Mouse (Mus musculus) hindbrain, embryonic 10.5 days (tissue): ENCODE measurements around the gene Gtse1. TPM values are rescaled to one million over a fixed set of nuclear protein-coding genes. Genes with fewer than 3 reads are reported as not detected.

ENCODE experiments used
- DNase-seq: peaks from one replicate; pipeline ENCODE4 v3.0.0-alpha.2; 2017; ENCODE audit warnings: low spot score
- H3K27ac ChIP-seq: fragments of 300-500 bp; sonication (generic); 2 replicates; pipeline ENCODE4 v1.5.1; 2016; ENCODE audit warnings: mild to moderate bottlenecking, moderate library complexity
- H3K27me3 ChIP-seq: fragments of 300-500 bp; sonication (generic); 2 replicates; pipeline ENCODE4 v1.6.1; 2016; ENCODE audit warnings: mild to moderate bottlenecking; ENCODE audit not compliant: poor library complexity, insufficient read depth, severe bottlenecking
- H3K36me3 ChIP-seq: fragments of 300-500 bp; sonication (generic); 2 replicates; pipeline ENCODE4 v1.6.1; 2016; ENCODE audit warnings: mild to moderate bottlenecking, moderate library complexity
- H3K4me1 ChIP-seq: fragments of 300-500 bp; sonication (generic); replicated peaks from 2 replicates; pipeline ENCODE4 v1.6.1; 2016; ENCODE audit warnings: mild to moderate bottlenecking
- H3K4me3 ChIP-seq: fragments of 300-500 bp; sonication (generic); 2 replicates; pipeline ENCODE4 v1.5.1; 2016; ENCODE audit warnings: mild to moderate bottlenecking, moderate library complexity
- H3K9me3 ChIP-seq: fragments of 300-500 bp; sonication (generic); 2 replicates; pipeline ENCODE4 v1.6.1; 2016; ENCODE audit warnings: mild to moderate bottlenecking, moderate library complexity
- WGBS: fragments of 180-500 bp; shearing (Covaris S2); methylation state at CpG from one replicate; pipeline ENCODE4 v1.1.7; 2016; 5-methylcytosine and 5-hydroxymethylcytosine counted together
- polyA plus RNA-seq: library from polyadenylated mRNA; unstranded; fragments of >200 nt; fragmentation: Nextera tagmentation; extraction: Ambion mirVana; gene quantifications from 2 replicates; pipeline ENCODE4 v1.2.1, GENCODE M21; 2016

Gene Gtse1
- polyA plus RNA-seq, 1 experiment from 2014 or later, result 45.6 TPM

DNA sequence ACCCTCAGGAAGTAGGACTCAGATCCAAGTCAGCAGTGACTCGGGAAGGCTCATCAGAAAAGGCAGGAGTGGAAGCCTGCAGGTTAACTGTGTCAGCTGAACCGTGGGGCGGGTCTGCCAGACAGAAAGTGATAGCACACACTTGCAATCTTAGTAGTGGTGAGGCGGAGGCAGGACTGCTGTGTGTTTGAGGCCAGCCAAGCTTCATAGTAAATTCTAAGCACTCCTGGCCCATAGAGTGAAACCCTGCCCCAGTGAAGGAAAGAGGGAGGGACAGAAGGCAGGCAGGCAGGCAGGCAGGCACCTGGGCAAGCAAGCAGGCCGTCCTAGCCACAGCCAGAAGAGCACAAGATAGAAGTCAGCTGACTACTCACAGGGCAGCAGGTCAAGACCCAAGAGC is 26.1 kb downstream of the Gtse1 start:
- 92% methylated on average over 5 of the region's 5 CpGs for WGBS

DNA sequence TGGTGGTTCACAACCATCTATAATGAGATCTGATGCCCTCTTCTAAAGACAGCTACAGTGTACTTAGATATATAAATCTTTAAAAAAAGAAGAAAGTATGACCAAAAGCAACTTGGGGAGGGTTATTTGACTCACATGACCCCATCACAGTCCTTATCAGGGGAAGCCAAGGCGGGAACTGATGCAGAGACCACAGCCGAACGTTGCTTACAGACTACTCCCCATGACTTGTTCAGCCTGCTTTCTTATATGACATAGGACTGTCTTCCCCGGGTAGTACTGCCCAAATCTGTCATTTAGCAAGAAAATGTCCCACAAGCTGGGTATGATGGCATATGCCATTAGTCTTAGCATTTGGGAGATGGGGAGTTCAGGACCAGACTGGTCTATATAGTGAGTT is 29.7 kb downstream of the Gtse1 start:
- 90% methylated on average over 4 of the region's 4 CpGs for WGBS
- no peak overlapping the region for H3K27ac ChIP-seq
- H3K4me1 ChIP-seq, result 0 out of 2 replicates have a peak, but pooled peaks cover 4% of the 10 kb centered on the region
- peaks cover 81% of the 10 kb centered on the region for H3K36me3 ChIP-seq
- H3K4me3 ChIP-seq, result no peak overlapping the region
- H3K9me3 ChIP-seq, result no peaks in the 10 kb centered on the region
- H3K27me3 ChIP-seq, result no peaks in the 10 kb centered on the region
- DNase-seq, result no peak

More for the DNA sequence above, 26.1 kb downstream of the Gtse1 start:
- DNase-seq, result no peak
- H3K27me3 ChIP-seq, result no peaks in the 10 kb centered on the region
- peaks cover 1% of the 10 kb centered on the region for H3K4me1 ChIP-seq
- H3K9me3 ChIP-seq, result no peaks in the 10 kb centered on the region
- no peak overlapping the region for H3K27ac ChIP-seq
- H3K36me3 ChIP-seq, result peaks cover 66% of the 10 kb centered on the region
- no peak overlapping the region for H3K4me3 ChIP-seq

DNA sequence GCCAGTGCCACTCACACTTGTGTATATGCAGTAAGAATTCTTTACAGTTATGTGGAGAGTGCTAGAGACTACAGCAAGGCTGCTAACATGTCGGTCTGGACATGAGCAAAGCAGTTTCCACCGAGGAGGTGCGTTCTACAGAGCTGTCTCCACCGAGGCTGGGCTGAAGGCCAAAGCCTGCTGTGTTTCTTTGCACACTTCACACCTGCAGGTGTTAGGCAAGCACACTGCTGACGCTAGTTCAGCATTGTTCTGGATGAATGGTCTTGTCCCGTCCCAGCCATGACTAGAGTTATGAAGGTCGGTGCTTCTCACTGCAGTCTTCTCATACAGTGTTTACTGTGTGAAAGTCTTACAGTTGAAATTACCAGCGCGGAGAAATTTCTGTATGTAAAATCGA is 32.4 kb downstream of the Gtse1 start:
- DNase-seq, result no peak
- no peaks in the 10 kb centered on the region for H3K27me3 ChIP-seq
- no peaks in the 10 kb centered on the region for H3K9me3 ChIP-seq
- peaks cover 81% of the 10 kb centered on the region for H3K36me3 ChIP-seq
- no peak overlapping the region for H3K4me3 ChIP-seq
- 0 out of 2 replicates have a peak, but pooled peaks cover 4% of the 10 kb centered on the region for H3K4me1 ChIP-seq
- 90% methylated on average over 10 of the region's 10 CpGs for WGBS
- H3K27ac ChIP-seq, result no peak overlapping the region

DNA sequence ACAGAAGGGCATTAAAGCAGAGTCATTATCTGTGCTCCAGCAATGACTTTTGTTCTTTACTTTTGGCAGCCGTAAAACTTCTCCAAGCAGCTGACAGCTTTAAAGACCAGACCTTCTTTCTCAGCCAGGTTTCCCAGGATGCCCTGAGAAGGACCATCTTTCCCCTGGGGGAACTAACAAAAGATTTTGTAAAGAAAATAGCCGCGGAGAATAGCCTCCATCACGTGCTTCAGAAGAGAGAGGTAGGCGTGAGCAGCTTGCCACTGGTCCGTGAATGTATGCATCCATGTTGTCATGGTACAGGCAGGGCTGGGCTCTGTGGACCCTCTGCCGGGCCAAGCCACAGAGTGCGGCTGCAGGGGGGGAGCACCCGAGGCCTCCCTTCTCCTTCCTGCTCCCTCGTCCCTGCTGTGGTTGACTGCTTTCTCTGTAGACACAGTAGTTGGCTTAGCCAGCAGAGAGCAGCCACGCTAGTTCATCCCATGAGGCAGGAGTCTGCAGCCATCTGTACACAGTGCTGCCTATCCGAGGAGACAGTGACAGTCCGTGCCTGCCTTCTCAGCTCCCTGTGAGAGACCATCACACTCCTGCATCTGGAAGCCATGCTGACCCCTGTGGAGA is 33.1 kb downstream of the Gtse1 start:
- Histone ChIP-seq H3K9me3 (no peaks in the 10 kb centered on the region), H3K27me3 (no peaks in the 10 kb centered on the region), H3K4me1 (0 out of 2 replicates have a peak, but pooled peaks cover 4% of the 10 kb centered on the region), H3K4me3 (no peak overlapping the region), H3K27ac (no peak overlapping the region), H3K36me3 (peaks cover 86% of the 10 kb centered on the region)
- 74% methylated on average over 13 of the region's 13 CpGs for WGBS
- DNase-seq, result no peak

DNA sequence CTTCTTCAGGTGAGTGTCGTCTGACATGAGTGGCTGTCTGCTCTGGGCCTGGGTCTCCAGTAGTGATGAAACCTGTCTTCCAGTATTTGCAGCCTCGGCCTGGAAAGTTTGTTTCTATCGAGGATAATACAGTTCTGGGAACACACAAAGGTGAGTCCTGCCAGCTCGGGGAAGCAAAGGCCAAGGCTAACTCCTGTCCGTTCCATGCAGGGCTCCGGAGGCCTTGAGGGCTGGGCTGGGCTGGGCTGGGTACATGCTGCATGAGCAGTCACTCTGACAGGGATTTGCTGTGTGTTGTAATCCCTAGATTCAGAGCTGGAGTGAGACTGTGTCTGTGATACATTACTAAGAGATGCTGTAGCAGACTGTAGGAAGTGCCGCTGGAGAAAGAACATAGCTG is 34.3 kb downstream of the Gtse1 start:
- WGBS, result 90% methylated on average over 7 of the region's 7 CpGs
- peaks cover 92% of the 10 kb centered on the region for H3K36me3 ChIP-seq

DNA sequence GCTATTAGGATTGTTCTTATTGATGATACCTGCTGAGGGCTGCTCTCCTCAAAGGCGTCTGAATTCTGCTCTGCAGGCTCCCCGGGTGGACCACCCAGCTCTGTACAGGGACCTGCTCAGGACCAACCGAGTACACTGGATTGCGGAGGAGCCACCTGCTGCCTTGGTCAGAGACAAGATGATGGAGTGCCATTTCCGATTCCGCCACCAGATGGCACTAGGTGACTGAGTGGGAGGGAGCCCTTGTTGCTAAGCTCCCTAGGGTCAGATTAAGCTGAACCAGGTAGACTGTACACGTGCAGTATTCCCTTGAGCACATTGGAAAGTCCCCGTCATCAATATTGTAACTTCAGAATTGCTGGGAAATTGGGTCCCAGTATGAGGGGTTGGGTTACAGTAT is 36.7 kb downstream of the Gtse1 start:
- no peak overlapping the region for H3K27ac ChIP-seq
- no peaks in the 10 kb centered on the region for H3K9me3 ChIP-seq
- DNase-seq, result peak; percentile 83
- H3K4me3 ChIP-seq, result no peak overlapping the region
- no peaks in the 10 kb centered on the region for H3K27me3 ChIP-seq
- H3K36me3 ChIP-seq, result peaks cover 100% of the 10 kb centered on the region
- H3K4me1 ChIP-seq, result peaks cover 12% of the 10 kb centered on the region; the same call in 1 of the 2 replicates
- WGBS, result 20% methylated on average over 8 of the region's 8 CpGs

More for the DNA sequence above, 34.3 kb downstream of the Gtse1 start:
- no peak for DNase-seq
- H3K27me3 ChIP-seq, result no peaks in the 10 kb centered on the region
- no peak overlapping the region for H3K27ac ChIP-seq
- 0 out of 2 replicates have a peak, but pooled peaks cover 4% of the 10 kb centered on the region for H3K4me1 ChIP-seq
- H3K9me3 ChIP-seq, result no peaks in the 10 kb centered on the region
- no peak overlapping the region for H3K4me3 ChIP-seq

DNA sequence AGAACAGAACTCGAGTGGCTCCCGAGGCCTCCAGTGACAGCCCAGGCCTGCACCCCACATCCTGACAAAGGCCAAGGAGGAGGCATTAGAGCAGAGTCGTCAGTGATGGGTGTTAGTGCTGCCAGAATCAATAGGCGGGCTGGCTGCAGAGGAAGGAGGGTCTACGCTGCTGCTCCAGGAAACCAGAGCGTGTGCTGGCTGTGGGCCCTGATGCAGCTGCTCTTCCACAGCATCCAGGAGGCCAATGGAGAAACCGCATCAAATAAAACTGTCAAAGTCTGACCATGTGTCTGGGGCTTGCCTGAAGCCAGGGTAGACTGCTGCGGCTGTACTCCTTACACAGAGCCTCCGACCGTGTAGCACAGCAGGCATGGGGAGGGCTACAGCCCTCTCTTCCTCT is 37.6 kb downstream of the Gtse1 start:
- Histone ChIP-seq H3K27ac (no peak overlapping the region), H3K36me3 (peaks cover 100% of the 10 kb centered on the region), H3K27me3 (no peaks in the 10 kb centered on the region), H3K9me3 (no peaks in the 10 kb centered on the region), H3K4me3 (no peak overlapping the region), H3K4me1 (peaks cover 12% of the 10 kb centered on the region; the same call in 1 of the 2 replicates)
- DNase-seq, result no peak
- WGBS, result 87% methylated on average over 10 of the region's 10 CpGs

DNA sequence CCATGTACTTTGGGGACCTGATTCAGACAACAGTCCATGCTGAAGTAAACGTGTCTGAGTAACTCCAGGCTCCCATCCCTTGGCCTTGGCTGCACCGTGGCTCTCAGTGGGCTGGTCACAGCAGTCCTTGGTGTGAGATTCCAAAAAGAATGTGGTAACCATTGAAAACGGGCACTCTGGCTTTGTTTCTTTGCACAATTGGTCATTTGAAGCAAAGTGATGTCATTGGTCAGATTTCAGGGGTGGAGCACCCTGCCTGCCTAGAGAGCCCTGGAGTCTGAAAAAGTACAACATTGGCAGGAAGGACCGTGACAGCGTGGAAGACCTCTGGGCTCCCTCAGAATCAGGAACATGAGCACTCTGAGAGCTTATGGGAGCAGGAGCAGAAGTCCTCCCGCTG is 39.9 kb downstream of the Gtse1 start:
- H3K27ac ChIP-seq, result peak overlapping the region; percentile 4; the same call in 1 of the 2 replicates
- 65% methylated on average over 6 of the region's 6 CpGs for WGBS

DNA sequence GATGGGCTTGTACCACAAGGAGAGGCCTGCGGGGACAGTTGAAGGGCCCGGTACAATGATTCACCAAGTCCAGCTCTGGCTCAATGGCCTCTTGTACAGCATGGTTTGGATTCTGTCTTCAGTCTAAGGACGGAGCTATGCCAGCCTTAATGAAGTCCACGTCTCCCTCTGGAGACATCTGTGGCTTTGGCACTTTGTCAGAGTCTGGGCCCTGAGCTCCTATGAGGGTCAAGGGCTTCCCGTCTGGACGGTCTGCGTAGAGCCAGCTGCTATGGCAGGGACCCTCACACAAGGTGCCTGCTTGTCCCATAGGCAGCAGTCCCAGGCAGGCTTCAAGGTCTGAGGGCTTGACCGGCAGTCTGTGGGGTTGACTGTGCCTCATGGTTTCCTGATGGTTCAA is 40.8 kb downstream of the Gtse1 start:
- Histone ChIP-seq H3K4me3 (no peak overlapping the region), H3K4me1 (peaks cover 13% of the 10 kb centered on the region; the same call in 1 of the 2 replicates), H3K27me3 (no peaks in the 10 kb centered on the region), H3K36me3 (peaks cover 100% of the 10 kb centered on the region), H3K9me3 (no peaks in the 10 kb centered on the region), H3K27ac (no peak overlapping the region)
- WGBS, result 95% methylated on average over 8 of the region's 8 CpGs
- DNase-seq, result no peak

More for the DNA sequence above, 39.9 kb downstream of the Gtse1 start:
- Histone ChIP-seq H3K4me1 (peaks cover 10% of the 10 kb centered on the region; the same call in 1 of the 2 replicates), H3K36me3 (peaks cover 100% of the 10 kb centered on the region), H3K4me3 (no peak overlapping the region), H3K9me3 (no peaks in the 10 kb centered on the region), H3K27me3 (no peaks in the 10 kb centered on the region)
- DNase-seq, result no peak

DNA sequence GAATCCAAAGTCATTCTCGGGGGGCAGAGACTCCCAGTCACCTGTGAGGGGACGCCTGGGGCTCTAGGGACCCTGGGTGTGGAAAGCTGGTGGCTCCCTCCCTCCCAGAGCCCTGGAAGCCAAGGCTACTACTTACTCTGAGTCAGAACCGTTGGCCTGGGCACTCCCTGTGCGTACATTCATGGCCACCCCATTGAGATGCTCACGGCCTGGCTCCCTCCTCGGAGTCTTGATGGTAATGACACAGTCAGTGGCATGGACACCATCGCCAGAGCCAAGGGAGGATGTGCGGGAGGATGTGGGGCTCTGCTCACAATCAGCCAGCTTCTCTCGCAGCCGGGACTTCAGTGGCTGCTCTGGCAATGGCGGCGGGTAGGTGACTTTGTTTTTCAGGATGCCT is 41.3 kb downstream of the Gtse1 start:
- H3K27ac ChIP-seq, result no peak overlapping the region
- H3K4me1 ChIP-seq, result peaks cover 13% of the 10 kb centered on the region; the same call in 1 of the 2 replicates
- H3K4me3 ChIP-seq, result no peak overlapping the region
- DNase-seq, result no peak
- 84% methylated on average over 12 of the region's 12 CpGs for WGBS
- H3K36me3 ChIP-seq, result peaks cover 100% of the 10 kb centered on the region
- H3K9me3 ChIP-seq, result no peaks in the 10 kb centered on the region
- H3K27me3 ChIP-seq, result no peaks in the 10 kb centered on the region

DNA sequence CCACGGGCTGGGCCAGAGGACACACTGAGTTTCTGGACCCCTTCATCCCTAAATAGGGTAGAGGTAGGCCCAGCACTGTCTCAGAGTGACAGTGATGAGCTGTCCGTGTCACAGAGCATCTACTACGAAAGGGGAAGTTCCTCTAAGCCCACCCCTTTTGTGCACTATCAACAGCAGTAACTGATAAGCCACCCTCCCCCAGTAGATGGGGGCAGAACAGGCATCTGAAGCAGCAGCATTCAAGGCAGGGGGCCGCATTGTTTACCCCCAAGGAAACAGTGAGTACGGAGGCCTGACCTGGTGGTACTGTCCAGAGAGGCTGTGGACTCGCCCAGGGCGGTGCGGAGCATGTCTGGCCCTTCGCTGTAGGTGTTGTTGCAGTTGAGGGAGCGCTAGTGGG is 43.0 kb downstream of the Gtse1 start:
- H3K27me3 ChIP-seq, result no peaks in the 10 kb centered on the region
- H3K36me3 ChIP-seq, result peaks cover 88% of the 10 kb centered on the region
- DNase-seq, result no peak
- WGBS, result 83% methylated on average over 10 of the region's 10 CpGs
- no peaks in the 10 kb centered on the region for H3K9me3 ChIP-seq
- peaks cover 13% of the 10 kb centered on the region; the same call in 1 of the 2 replicates for H3K4me1 ChIP-seq
- no peak overlapping the region for H3K4me3 ChIP-seq
- H3K27ac ChIP-seq, result 0 out of 2 replicates have a peak overlapping the region, but pooled peaks have one; percentile 41

DNA sequence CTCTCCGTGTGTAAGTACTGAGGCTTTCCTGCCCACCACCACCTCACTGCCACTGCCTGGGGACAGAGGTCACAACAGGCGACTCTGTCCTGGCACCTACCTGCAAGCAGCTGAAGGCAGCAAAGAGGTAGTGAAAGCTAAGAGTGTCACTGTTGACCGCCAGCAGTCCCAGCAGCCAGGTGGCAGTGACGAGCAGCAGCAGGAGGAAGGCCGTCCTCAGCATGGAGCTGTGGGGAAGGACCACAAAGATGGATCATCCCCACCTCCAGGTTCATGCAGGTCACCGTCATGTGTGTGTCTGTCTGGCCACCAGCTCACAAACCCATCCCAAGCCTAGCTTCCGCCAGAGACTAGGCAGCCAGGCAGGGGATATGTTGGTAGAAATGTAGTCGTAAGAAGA is 44.3 kb downstream of the Gtse1 start:
- Histone ChIP-seq H3K36me3 (peaks cover 83% of the 10 kb centered on the region), H3K27me3 (no peaks in the 10 kb centered on the region), H3K4me3 (no peak overlapping the region), H3K4me1 (peaks cover 13% of the 10 kb centered on the region; the same call in 1 of the 2 replicates), H3K27ac (no peak overlapping the region), H3K9me3 (no peaks in the 10 kb centered on the region)
- DNase-seq, result no peak
- WGBS, result 75% methylated on average over 8 of the region's 8 CpGs

DNA sequence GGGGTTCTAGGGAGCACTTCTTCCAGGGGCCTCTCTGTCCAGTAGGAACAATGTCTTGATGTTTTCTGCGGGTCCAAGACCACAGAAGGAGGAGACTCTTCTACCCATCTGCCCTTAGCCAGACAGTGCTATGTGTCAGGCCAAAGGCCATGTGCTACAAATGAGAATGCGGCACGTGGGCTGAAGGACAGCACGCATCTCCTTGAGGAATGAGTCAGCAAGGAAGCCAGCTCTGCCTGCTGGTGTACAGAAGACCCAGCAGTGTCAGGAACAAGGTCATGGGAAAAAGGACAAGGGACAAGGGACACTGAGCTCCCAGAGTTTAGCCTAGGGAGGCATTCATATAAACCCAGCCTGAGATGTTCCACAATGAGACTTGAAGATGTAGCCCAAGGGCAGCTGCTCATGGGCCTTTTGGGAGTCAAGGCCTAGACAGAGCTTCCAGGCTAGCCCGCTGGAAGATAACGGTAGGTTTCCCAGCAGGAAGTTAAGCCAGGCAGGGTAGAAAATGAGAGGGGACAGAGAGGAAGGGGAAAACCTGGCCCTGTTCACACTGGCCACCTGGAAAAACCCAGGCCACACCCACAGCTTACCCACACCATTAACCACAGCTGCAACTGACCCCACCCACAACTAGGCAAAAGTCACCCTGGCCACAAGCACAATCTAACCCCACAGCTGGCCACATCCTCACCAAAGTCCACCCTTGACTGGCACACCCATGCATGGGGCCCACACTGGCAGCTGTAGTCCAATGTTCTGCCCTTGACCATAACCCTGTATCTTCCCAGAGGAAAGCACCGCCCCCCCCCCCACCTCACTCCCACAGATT is 49.3 kb downstream of the Gtse1 start:
- no peak overlapping the region for H3K4me3 ChIP-seq
- 91% methylated on average over 7 of the region's 7 CpGs for WGBS
- DNase-seq, result no peak
- no peak overlapping the region for H3K27ac ChIP-seq
- H3K36me3 ChIP-seq, result peaks cover 51% of the 10 kb centered on the region
- no peaks in the 10 kb centered on the region for H3K9me3 ChIP-seq
- H3K27me3 ChIP-seq, result no peaks in the 10 kb centered on the region
- H3K4me1 ChIP-seq, result peaks cover 3% of the 10 kb centered on the region; the same call in 1 of the 2 replicates
